Mouse (Mus musculus) kidney, adult 11 months (tissue): ENCODE measurements around the gene OR5BS1P.
A peak's percentile ranks its signal among the peaks of the same experiment; 100 is the strongest.
"Not testable (repeated sequence)": the region's sequence is repeated elsewhere in the genome, so short reads cannot be mapped to it uniquely, and the experiment has no call there.

Experiments
- DNase-seq: peaks from one replicate; pipeline ENCODE4 v3.0.0; 2022

The OR5BS1P gene

DNA sequence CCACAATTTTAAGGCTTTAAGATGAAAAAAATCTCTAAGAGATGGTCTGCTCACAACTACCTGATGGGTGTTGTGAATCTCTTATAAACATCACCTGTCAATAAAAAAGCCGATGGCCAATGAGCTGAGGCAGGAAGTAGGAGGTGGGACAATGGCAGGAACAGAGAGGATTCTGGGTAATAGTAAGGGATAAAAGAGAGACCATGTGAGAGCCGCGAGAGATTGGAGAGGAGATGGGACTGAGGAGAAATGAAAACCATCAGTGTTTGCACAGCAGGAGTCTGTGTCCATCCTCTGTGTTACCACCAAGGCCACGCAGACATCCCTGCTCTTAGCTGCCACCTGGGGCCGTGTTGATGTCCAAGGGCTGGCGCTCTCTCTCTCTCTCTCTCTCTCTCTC lies 37.6 kb downstream of the OR5BS1P start:
- no peak for DNase-seq

DNA sequence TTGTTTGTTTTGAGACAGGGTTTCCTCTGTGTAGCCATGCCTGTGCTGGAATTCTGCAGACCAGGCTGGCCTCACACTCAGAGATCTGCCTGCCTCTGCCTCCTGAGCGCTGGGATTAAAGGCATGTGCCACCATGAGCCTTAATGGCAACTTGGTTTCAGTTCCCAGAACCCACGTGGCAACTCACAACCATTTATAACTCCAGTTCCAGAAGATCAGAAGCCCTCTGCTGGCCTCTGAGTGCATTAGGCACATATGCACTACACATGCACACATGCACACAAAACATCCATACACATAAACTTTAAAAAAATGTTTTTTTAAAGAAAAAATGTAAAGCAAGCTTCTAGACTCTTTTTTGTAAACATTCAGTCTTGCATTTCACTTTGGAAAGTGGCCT lies 39.7 kb downstream of the OR5BS1P start:
- DNase-seq: no peak

DNA sequence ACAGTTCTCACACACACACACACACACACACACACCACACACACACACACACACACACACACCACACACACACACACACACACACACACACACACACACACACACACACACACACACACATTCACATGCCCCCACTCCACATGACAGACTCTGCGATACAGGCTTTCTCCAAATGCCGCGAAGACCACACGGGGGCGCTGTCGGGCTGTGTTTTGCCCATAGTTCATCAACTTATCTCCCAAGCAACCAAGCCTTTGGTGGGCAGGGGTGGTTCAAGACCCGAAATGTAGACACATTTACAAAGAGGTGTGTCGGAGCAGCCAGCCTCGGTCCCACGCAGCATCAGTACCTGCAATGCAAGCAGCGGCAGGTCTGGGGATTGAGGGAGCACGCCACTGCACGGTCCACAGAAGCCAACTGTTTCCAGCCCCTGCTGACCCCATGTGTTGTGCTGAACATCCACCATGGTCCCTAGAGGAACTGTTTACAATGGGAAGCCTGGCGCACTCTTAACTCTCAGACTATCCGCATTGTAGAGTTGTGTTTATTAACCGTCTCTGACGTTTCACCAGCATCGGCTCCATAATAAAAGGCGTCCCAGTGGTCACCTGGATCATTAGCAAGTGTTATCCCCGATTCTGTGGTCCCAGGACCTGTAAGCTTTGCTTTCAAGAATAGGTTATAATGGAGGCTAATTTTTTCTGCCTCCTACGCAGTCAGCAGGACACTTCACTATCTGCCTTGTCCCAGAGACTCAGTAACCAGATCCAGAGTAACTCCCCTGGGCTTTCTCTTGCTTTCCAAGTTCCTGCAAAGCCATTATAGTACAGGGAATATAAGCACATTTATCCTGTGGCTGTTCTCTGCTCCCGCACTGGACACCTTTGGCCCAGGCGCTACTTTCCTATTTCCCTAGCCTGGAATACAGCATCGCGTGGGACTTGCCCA lies 41.0 kb downstream of the OR5BS1P start:
- DNase-seq: no peak

DNA sequence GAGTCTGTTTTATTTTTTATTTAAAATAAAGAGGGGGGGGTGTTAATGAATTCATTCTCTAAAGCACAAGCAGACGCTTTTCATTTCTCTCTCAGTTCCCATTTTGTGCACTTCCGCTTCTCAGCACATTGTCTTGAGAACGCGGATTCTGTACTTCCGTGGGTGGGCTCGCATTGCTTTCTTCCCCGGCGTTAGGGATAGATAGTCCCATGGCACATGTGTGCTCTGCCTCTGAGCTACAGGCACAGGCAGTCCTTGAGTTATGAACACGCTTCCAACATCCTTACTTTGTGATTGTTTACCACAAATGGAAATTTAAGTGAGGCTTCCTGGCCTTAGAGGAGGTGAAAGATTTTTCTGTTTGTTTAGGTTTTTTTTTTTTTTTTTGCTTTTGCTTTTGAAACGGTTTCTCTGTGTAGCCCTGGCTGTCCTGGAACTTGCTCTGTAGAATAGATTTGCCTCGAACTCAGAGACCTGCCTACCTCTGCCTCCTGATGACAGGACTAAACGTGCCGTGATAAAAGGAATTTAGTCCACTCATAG lies 41.8 kb downstream of the OR5BS1P start:
- DNase-seq: no peak

DNA sequence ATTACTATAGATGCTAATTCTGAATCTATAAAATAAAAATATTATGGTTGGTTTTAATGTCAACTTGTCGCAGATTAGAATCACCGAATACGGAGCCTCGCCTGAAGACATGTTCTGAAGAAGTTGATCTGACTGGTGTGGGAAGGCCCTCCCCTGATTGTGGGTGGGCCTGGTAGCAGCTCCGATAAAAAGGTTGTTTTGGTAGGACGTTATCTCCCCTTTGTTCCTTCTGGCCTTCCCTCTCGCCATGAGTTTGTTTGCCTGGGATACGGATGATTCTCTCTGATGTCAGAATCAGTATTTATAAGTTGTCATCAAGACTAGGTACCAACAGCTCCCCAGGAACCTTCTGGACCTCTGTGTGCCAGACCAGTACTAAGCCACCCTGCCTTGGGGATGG lies 42.5 kb downstream of the OR5BS1P start:
- DNase-seq: no peak

DNA sequence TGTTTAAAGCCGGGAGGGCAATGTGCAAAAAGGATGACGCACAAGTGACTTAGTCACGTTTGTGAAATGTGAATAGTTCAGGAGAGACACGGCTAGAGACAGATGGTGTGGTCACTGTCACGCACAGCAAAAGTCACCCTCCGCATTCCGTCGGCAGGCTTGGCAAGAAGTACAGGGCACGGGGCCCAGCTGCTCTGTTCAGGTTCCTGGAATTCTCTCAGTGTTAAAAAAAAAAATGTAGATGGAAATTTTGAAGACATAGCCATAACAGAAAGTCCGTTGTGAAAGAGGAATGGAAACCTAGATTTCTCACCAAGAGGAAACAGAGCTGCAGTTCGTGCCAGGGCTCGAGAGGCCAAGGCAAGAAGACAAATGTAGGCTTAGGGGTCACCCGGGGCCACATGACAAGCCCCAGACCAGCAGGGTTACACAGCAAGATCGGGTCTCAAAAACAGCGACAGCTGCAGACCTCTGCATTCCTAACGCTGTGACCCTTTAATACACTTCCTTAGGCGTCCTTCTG lies 43.2 kb downstream of the OR5BS1P start:
- peak; percentile 61 for DNase-seq

DNA sequence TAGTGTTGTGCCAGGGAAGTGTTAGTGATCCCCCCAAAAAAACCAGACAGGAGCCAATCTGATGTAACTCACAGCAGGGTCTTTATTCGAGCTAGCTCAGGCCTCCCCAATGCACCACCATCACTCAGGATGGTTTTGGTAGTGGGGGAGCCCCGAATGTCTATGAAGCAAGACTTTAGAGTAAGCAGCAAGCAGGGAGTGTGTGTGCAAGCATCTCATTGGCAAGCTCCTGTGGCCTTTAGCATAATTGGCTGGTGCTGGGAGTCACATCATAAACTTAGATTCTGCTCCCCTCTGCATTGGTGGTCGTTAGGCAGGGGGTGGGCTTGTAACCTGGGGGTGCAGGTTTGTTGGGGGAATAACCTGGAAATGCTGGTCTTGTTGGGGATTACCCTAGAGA lies 44.0 kb downstream of the OR5BS1P start:
- not testable (repeated sequence) for DNase-seq

DNA sequence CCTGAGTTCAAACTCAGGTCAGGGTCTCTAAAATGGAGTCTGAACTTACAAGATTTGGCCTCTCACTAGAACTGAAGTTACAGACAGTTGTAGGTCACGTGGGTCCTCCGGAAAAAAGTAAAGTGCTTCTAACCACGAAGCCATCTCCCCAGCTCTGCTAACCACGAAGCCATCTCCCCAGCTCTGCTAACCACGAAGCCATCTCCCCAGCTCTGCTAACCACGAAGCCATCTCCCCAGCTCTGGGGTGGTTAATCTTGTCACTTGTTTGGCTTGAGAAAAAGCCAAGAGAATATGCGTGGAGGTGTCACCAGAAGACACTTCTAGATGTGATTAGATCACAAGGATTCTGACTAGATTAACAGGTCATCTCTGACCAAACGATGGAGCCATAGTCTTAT lies 44.5 kb downstream of the OR5BS1P start:
- no peak for DNase-seq

DNA sequence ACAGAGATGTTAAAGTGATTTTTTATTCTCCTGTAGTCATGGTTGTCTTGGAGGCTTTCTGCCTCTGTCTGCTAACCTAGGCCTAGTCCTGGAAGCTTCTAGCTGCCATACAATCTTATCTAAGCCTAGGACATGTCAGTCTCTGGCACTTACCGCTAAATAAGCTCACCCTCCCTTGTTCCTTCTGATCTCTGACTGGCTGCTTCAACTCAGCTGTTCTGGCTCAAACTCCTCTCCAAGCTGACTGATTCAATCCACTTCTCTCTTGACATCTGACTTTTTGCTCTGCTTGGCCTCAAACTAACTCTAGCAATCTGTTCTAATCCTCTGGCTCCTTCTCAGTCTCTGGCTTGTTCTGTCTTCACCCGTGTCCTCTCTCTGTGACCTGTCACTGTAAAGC lies 45.1 kb downstream of the OR5BS1P start:
- DNase-seq: not testable (repeated sequence)

DNA sequence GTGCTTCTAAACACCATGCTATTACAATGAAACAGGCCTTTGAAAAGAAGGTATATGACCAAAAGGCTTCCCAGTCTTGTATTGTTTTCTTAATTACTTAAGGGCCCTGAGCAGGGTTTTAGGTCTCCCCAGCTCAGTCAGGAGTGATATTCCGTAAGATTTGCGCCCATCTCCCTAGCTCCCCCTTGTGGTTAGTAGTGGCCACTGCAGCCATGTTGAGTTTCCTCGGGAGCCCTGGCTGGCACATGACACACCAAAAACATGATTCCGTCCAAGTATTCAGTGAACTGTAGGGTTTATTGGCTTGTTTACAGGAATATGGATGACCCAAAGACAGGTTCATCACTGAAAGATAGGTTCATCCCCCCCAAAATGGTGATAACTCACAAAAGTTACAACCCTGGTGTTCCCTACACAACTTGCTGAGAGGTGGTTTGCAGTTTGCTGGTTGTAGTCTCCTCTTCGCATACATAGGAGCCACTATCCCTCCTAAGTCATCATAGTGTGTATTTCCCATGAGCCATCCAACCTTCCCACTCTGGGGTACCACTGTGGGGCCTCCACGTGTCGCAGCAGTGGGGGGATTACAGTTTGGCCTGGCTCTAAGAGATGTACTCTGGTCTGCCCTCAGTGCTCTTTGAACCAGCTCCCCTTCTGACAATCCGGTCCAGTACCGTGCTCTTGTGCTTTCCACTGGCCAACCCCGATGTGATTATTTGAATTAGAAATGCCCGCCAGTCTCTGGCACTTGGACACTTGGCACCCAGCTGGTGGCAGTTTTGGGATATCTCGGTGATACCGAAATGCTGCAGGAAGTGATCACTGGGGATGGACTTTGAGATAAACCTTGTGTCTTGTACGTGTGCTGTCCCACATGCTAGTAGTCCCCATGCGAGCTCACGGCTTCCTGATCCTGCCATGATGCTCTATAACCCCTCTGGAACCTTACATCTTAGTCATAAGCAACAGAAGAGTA lies 48.0 kb downstream of the OR5BS1P start:
- peak; percentile 49 for DNase-seq

DNA sequence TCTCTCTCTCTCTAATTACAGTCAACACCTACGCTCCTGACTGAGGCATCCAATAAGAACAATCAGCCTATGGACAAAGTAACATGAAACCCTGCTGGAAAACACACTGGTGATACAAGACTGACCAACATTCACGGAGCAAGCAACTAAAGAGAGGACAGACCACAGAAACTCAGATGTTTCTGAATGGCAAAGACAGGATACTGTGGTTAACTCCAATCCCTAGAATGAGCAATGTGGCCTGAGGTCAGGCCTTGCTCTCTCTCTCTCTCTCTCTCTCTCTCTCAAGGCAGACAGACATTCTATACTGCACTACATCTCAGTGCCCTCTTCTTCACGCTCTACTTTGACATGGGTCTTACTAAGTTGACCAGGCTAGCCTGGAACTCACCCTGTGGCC lies 51.5 kb downstream of the OR5BS1P start:
- DNase-seq: no peak

DNA sequence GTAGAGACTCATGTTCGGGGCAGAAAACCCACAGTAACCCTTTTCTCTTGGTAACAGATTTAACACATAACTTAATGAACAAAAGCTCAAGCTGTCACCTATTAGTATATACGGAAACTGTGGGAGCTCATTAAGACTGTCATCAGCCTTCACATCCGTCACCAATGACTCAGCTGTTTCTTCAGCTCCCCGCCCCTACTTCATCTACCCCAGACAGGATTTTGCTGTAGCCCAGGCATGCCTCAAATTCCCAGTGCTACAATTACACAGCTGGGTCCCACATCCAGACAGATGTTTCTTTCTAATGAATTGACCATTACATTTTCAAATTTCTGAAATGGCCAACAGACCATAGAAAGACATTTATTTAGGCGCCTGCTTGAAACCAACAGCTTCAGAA lies 56.4 kb downstream of the OR5BS1P start:
- no peak for DNase-seq

DNA sequence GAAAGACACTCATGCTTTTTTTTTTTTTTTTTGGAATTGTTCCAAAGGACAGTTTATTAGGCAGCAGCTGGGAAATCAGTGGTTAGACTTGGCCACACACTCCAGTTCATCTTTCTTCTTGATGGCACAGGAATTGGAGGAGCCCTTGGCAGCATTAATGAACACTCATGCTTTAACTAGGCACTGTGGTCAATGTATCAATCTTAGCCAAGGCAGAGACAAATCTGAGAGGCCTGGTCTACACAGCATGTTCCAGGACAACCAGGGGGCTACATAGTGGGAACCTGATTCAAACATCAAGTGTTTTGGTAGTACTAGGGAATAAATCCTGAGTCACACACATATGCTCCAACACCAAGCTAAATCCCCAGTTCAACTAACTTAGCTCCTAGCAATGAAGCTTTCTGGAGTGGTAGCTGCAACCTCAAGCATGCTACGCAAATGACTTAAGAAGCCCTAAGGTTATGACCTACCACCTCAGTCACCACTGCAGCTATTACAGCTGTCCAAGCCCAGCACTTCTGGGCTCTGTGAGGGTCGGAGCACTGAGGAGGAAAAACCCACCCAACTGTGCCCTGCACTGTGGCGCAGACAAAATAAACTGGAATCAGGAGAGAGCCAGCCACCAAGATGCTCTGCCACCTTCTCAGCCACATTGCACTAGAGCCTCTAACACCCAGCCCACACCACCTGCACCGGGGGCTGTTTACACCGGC lies 57.5 kb downstream of the OR5BS1P start:
- DNase-seq: no peak

DNA sequence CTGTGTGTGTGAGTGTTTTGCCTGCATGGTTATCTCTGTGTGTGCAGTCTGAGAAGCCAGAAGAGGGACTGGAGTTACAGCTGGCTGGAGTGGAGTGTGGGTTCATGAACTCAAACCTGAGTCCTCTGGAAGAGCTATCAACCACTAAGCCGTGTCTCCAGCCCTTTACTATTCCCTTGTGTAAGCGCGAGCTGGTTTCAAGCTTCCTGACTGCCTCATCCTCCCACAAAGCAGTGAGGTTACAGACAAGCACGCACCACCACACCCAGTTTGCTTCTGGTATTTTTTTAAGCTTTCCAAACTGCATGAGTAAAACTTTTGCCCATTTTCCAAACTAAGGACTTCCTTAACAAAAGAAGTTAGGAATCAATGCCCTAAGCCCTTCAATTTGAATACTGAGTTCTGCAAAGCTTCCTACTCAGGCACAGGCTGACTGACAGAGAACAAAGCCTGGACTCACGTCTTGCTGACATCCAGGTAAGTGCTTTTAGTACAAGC lies 58.4 kb downstream of the OR5BS1P start:
- DNase-seq: no peak
